Mouse (Mus musculus) MEL (cell line): ENCODE results near the gene Jarid2.

Experiments used
- CHD1 ChIP-seq: IDR thresholded peaks from 2 replicates; pipeline ENCODE4 v1.6.1; 2012; ENCODE audit warnings: low read depth, mild to moderate bottlenecking, inconsistent platforms, low read length, improper control_type of control experiment
- CTCF ChIP-seq, 3 experiments: IDR thresholded peaks in 2 of 3; conservative IDR thresholded peaks in 1 of 3; 2 replicates each; pipeline ENCODE4 v1.5.1; 2011 to 2012; ENCODE audit warnings: low read length in 3 of 3, low read depth in 2 of 3, mild to moderate bottlenecking in 2 of 3, improper control_type of control experiment in 1 of 3, inconsistent platforms in 1 of 3, mixed read lengths in 1 of 3, moderate library complexity in 1 of 3; ENCODE audit not compliant: control insufficient read depth in 1 of 3, insufficient read depth in 1 of 3, poor library complexity in 1 of 3, severe bottlenecking in 1 of 3
- MEF2A ChIP-seq: IDR thresholded peaks from 2 replicates; pipeline ENCODE4 v1.6.1; 2014; ENCODE audit warnings: low read depth, mild to moderate bottlenecking, inconsistent platforms, low read length, improper control_type of control experiment; ENCODE audit not compliant: poor library complexity, insufficient replicate concordance, severe bottlenecking; ENCODE audit errors: extremely low read depth
- NRF1 ChIP-seq: IDR thresholded peaks from 2 replicates; pipeline ENCODE4 v1.6.1; 2014; ENCODE audit warnings: low read depth, mild to moderate bottlenecking, inconsistent platforms, low read length, improper control_type of control experiment, moderate library complexity; ENCODE audit not compliant: poor library complexity, insufficient read depth, severe bottlenecking
- POLR2A ChIP-seq, 2 experiments: IDR thresholded peaks; 2 replicates each; pipeline ENCODE4 v1.6.1; 2011 to 2012; ENCODE audit warnings: low read length in 2 of 2, mild to moderate bottlenecking in 2 of 2, control low read depth in 1 of 2, improper control_type of control experiment in 1 of 2, low read depth in 1 of 2, moderate library complexity in 1 of 2; ENCODE audit not compliant: control insufficient read depth in 1 of 2, insufficient read depth in 1 of 2, poor library complexity in 1 of 2
- POLR2AphosphoS5 ChIP-seq: IDR thresholded peaks from 2 replicates; pipeline ENCODE4 v1.6.1; 2012; ENCODE audit warnings: low read depth, borderline replicate concordance, mild to moderate bottlenecking, inconsistent platforms, low read length, moderate library complexity, mixed read lengths
- TCF12 ChIP-seq: IDR thresholded peaks from 2 replicates; pipeline ENCODE4 v1.6.1; 2014; ENCODE audit warnings: low read depth, mild to moderate bottlenecking, inconsistent platforms, low read length, improper control_type of control experiment, moderate library complexity

- no peak for TF ChIP-seq POLR2A (IDR thresholded peaks at IDR 0.05; ENCODE audit: control insufficient read depth in 1 of 2, insufficient read depth in 1 of 2, low read depth in 1 of 2, low read length in 2 of 2, poor library complexity in 1 of 2)
- TF ChIP-seq TCF12, result no peak
- no peak for TF ChIP-seq POLR2AphosphoS5
- no peak for TF ChIP-seq CTCF (IDR thresholded peaks at IDR 0.05 in 2 of 3, conservative IDR thresholded peaks at IDR 0.05 in 1 of 3; ENCODE audit: control insufficient read depth in 1 of 3, insufficient read depth in 1 of 3, low read depth in 2 of 3, low read length in 3 of 3, poor library complexity in 1 of 3, severe bottlenecking in 1 of 3)
- no peak for TF ChIP-seq CHD1
- no peak for TF ChIP-seq NRF1
- TF ChIP-seq MEF2A, result no peak
Observed at GRCm38 (mm10) chr13:44799166-44799565, 69.9 kb downstream of the Jarid2 start.
